Mouse (Mus musculus): ENCODE measurements around the gene Tas2r119. TPM values are rescaled to one million over a fixed set of nuclear protein-coding genes. Genes with fewer than 3 reads are reported as not detected.
"Not testable (repeated sequence)": the region's sequence is repeated elsewhere in the genome, so short reads cannot be mapped to it uniquely, and the experiment has no call there.

Tas2r119 gene
- polyA plus RNA-seq, 2 experiments: not detected

GRCm38 (mm10) chr15:32204908-32205307 is 27.8 kb downstream of the Tas2r119 start:
- no peak overlapping the region for H3K9ac ChIP-seq (replicated peaks)
- no peak overlapping the region for H3K4me2 ChIP-seq (ENCODE audit: low read depth)
- WGBS (ENCODE audit: insufficient replicate concordance): 63% methylated on average over 10 of the region's 10 CpGs
- no peaks in the 10 kb centered on the region for H3K36me3 ChIP-seq (replicated peaks; ENCODE audit: control insufficient read depth, insufficient read depth, low read depth)
- TF ChIP-seq EP300 (IDR thresholded peaks at IDR 0.05; ENCODE audit: low read depth) (no peak), CTCF (IDR thresholded peaks at IDR 0.05; ENCODE audit: low read depth) (no peak)
- ATAC-seq (ENCODE audit: insufficient read depth) (no peak), DNase-seq (ENCODE audit: low read depth in 3 of 3, low spot score in 3 of 3) (no peak)
- H3K27ac ChIP-seq: no peak overlapping the region
- H3K4me1 ChIP-seq (replicated peaks; ENCODE audit: control insufficient read depth in 2 of 2, insufficient read depth in 2 of 2, low read length in 1 of 2): no peaks in the 10 kb centered on the region
- no peaks in the 10 kb centered on the region for H3K27me3 ChIP-seq (ENCODE audit: control insufficient read depth, insufficient read depth, low read length)
- no peaks in the 10 kb centered on the region for H3K9me3 ChIP-seq (ENCODE audit: control insufficient read depth, low read length)
- no peak overlapping the region for H3K4me3 ChIP-seq (ENCODE audit: insufficient read depth in 1 of 2, low read depth in 2 of 2, low read length in 2 of 2)

GRCm38 (mm10) chr15:32214687-32215086 is 37.6 kb downstream of the Tas2r119 start:
- not testable (repeated sequence) for ATAC-seq (ENCODE audit: insufficient read depth); DNase-seq (ENCODE audit: low read depth in 3 of 3, low spot score in 3 of 3); H3K27me3 ChIP-seq (ENCODE audit: control insufficient read depth, insufficient read depth, low read length); H3K27ac ChIP-seq; H3K9me3 ChIP-seq (ENCODE audit: control insufficient read depth, low read length); H3K4me3 ChIP-seq (ENCODE audit: insufficient read depth in 1 of 2, low read depth in 2 of 2, low read length in 2 of 2); H3K4me2 ChIP-seq (ENCODE audit: low read depth); H3K9ac ChIP-seq (replicated peaks); H3K4me1 ChIP-seq (replicated peaks; ENCODE audit: control insufficient read depth in 2 of 2, insufficient read depth in 2 of 2, low read length in 1 of 2); H3K36me3 ChIP-seq (replicated peaks; ENCODE audit: control insufficient read depth, insufficient read depth, low read depth)
- WGBS (ENCODE audit: insufficient replicate concordance): 57% methylated on average over 10 of the region's 10 CpGs

- no peaks in the 10 kb centered on the region for H3K4me1 ChIP-seq (replicated peaks; ENCODE audit: control insufficient read depth in 2 of 2, insufficient read depth in 2 of 2, low read length in 1 of 2)
- ATAC-seq (ENCODE audit: insufficient read depth) (no peak), DNase-seq (ENCODE audit: low read depth in 3 of 3, low spot score in 3 of 3) (no peak)
- H3K27ac ChIP-seq: no peak overlapping the region
- H3K36me3 ChIP-seq (replicated peaks; ENCODE audit: control insufficient read depth, insufficient read depth, low read depth): no peaks in the 10 kb centered on the region
- H3K4me2 ChIP-seq (ENCODE audit: low read depth): no peak overlapping the region
- H3K4me3 ChIP-seq (ENCODE audit: insufficient read depth in 1 of 2, low read depth in 2 of 2, low read length in 2 of 2): no peak overlapping the region
- WGBS (ENCODE audit: insufficient replicate concordance): 72% methylated on average over 7 of the region's 7 CpGs
- TF ChIP-seq CTCF (IDR thresholded peaks at IDR 0.05; ENCODE audit: low read depth) (no peak), EP300 (IDR thresholded peaks at IDR 0.05; ENCODE audit: low read depth) (no peak)
- no peak overlapping the region for H3K9ac ChIP-seq (replicated peaks)
- H3K9me3 ChIP-seq (ENCODE audit: control insufficient read depth, low read length): no peaks in the 10 kb centered on the region
- H3K27me3 ChIP-seq (ENCODE audit: control insufficient read depth, insufficient read depth, low read length): no peaks in the 10 kb centered on the region
Observed at GRCm38 (mm10) chr15:32223028-32223427, 45.9 kb downstream of the Tas2r119 start.

GRCm38 (mm10) chr15:32225394-32225793 is 48.3 kb downstream of the Tas2r119 start:
- H3K4me2 ChIP-seq (ENCODE audit: low read depth): no peak overlapping the region
- H3K9ac ChIP-seq (replicated peaks): no peak overlapping the region
- 66% methylated on average over 3 of the region's 3 CpGs for whole genome bisulfite sequencing (ENCODE audit: insufficient replicate concordance)
- no peaks in the 10 kb centered on the region for H3K27me3 ChIP-seq (ENCODE audit: control insufficient read depth, insufficient read depth, low read length)
- no peaks in the 10 kb centered on the region for H3K4me1 ChIP-seq (replicated peaks; ENCODE audit: control insufficient read depth in 2 of 2, insufficient read depth in 2 of 2, low read length in 1 of 2)
- ATAC-seq (ENCODE audit: insufficient read depth) (no peak), DNase-seq (ENCODE audit: low read depth in 3 of 3, low spot score in 3 of 3) (no peak)
- no peak overlapping the region for H3K27ac ChIP-seq
- TF ChIP-seq EP300 (IDR thresholded peaks at IDR 0.05; ENCODE audit: low read depth): no peak
- no peak for TF ChIP-seq CTCF (IDR thresholded peaks at IDR 0.05; ENCODE audit: low read depth)
- no peaks in the 10 kb centered on the region for H3K9me3 ChIP-seq (ENCODE audit: control insufficient read depth, low read length)
- no peak overlapping the region for H3K4me3 ChIP-seq (ENCODE audit: insufficient read depth in 1 of 2, low read depth in 2 of 2, low read length in 2 of 2)
- no peaks in the 10 kb centered on the region for H3K36me3 ChIP-seq (replicated peaks; ENCODE audit: control insufficient read depth, insufficient read depth, low read depth)

- WGBS (ENCODE audit: insufficient replicate concordance): 55% methylated on average over 6 of the region's 6 CpGs
- Histone ChIP-seq H3K36me3 (replicated peaks; ENCODE audit: control insufficient read depth, insufficient read depth, low read depth) (no peaks in the 10 kb centered on the region), H3K27ac (no peak overlapping the region), H3K9ac (replicated peaks) (no peak overlapping the region), H3K27me3 (ENCODE audit: control insufficient read depth, insufficient read depth, low read length) (no peaks in the 10 kb centered on the region), H3K9me3 (ENCODE audit: control insufficient read depth, low read length) (no peaks in the 10 kb centered on the region), H3K4me1 (replicated peaks; ENCODE audit: control insufficient read depth in 2 of 2, insufficient read depth in 2 of 2, low read length in 1 of 2) (no peaks in the 10 kb centered on the region), H3K4me2 (ENCODE audit: low read depth) (no peak overlapping the region), H3K4me3 (ENCODE audit: insufficient read depth in 1 of 2, low read depth in 2 of 2, low read length in 2 of 2) (no peak overlapping the region)
- TF ChIP-seq EP300 (IDR thresholded peaks at IDR 0.05; ENCODE audit: low read depth) (no peak), CTCF (IDR thresholded peaks at IDR 0.05; ENCODE audit: low read depth) (no peak)
- ATAC-seq (ENCODE audit: insufficient read depth) (no peak), DNase-seq (ENCODE audit: low read depth in 3 of 3, low spot score in 3 of 3) (no peak)
Observed at GRCm38 (mm10) chr15:32226381-32226780, 49.3 kb downstream of the Tas2r119 start.
